Mouse (Mus musculus): Measurements from ENCODE around the gene Slc16a3. TPM values are rescaled to one million over a fixed set of nuclear protein-coding genes. Genes with fewer than 3 reads are reported as not detected.

Slc16a3 gene
- total and polyA plus RNA-seq, 3 experiments, result 4.3 to 15.5 (median 13.1) TPM

- H3K4me1 ChIP-seq (ENCODE audit: insufficient read depth, low read depth, low read length), result peaks cover 85% of the 10 kb centered on the region
- no peaks in the 10 kb centered on the region for H3K9me3 ChIP-seq (replicated peaks)
- H3K4me3 ChIP-seq (ENCODE audit: low read depth, low read length), result peak overlapping the region; percentile 24; the same call in 1 of the 2 replicates
- DNase-seq (ENCODE audit: low spot score), result no peak
- ATAC-seq (ENCODE audit: extremely low read depth, insufficient number of reproducible peaks, low FRiP score, poor library complexity, severe bottlenecking), result no peak
- no peaks in the 10 kb centered on the region for H3K27me3 ChIP-seq (ENCODE audit: insufficient read depth, low read length)
- peaks cover 81% of the 10 kb centered on the region for H3K36me3 ChIP-seq (replicated peaks)
- TF ChIP-seq GATA1 (IDR thresholded peaks at IDR 0.05; ENCODE audit: borderline replicate concordance, low read length) (no peak), TAL1 (conservative IDR thresholded peaks at IDR 0.05; ENCODE audit: low read depth, low read length) (no peak)
Measured at GRCm38 (mm10) chr11:120988410-120988809, 40.1 kb downstream of the Slc16a3 start.

- H3K4me3 ChIP-seq (ENCODE audit: low read depth, low read length), result peak overlapping the region; percentile 93
- peaks cover 78% of the 10 kb centered on the region for H3K36me3 ChIP-seq (replicated peaks)
- ATAC-seq (ENCODE audit: extremely low read depth, insufficient number of reproducible peaks, low FRiP score, poor library complexity, severe bottlenecking) (no peak), DNase-seq (ENCODE audit: low spot score) (peak; percentile 19)
- TF ChIP-seq GATA1 (IDR thresholded peaks at IDR 0.05; ENCODE audit: borderline replicate concordance, low read length) (no peak), CTCF (IDR thresholded peaks at IDR 0.05; ENCODE audit: low read depth, low read length) (no peak), GATA2 (IDR thresholded peaks at IDR 0.05; ENCODE audit: borderline replicate concordance, low read depth, low read length) (no peak), TAL1 (conservative IDR thresholded peaks at IDR 0.05; ENCODE audit: low read depth, low read length) (no peak), POLR2AphosphoS5 (IDR thresholded peaks at IDR 0.05; ENCODE audit: insufficient replicate concordance, low read depth, low read length) (no peak)
- H3K9me3 ChIP-seq (replicated peaks), result no peaks in the 10 kb centered on the region
- no peaks in the 10 kb centered on the region for H3K27me3 ChIP-seq (ENCODE audit: insufficient read depth, low read length)
- H3K4me1 ChIP-seq (ENCODE audit: insufficient read depth, low read depth, low read length), result peaks cover 79% of the 10 kb centered on the region
Measured at GRCm38 (mm10) chr11:120989523-120989922, 41.2 kb downstream of the Slc16a3 start.

GRCm38 (mm10) chr11:120990126-120990781 lies 42.0 kb downstream of the Slc16a3 start:
- no peak for TF ChIP-seq TAL1 (conservative IDR thresholded peaks at IDR 0.05; ENCODE audit: low read depth, low read length)
- TF ChIP-seq GATA1 (IDR thresholded peaks at IDR 0.05; ENCODE audit: borderline replicate concordance, low read length), result no peak
- no peak for TF ChIP-seq POLR2AphosphoS5 (IDR thresholded peaks at IDR 0.05; ENCODE audit: insufficient replicate concordance, low read depth, low read length)
- TF ChIP-seq GATA2 (IDR thresholded peaks at IDR 0.05; ENCODE audit: borderline replicate concordance, low read depth, low read length), result no peak
- TF ChIP-seq CTCF (IDR thresholded peaks at IDR 0.05; ENCODE audit: low read depth, low read length), result no peak
- peaks cover 77% of the 10 kb centered on the region for H3K36me3 ChIP-seq (replicated peaks)
- peaks cover 73% of the 10 kb centered on the region for H3K4me1 ChIP-seq (ENCODE audit: insufficient read depth, low read depth, low read length)
- no peaks in the 10 kb centered on the region for H3K9me3 ChIP-seq (replicated peaks)
- ATAC-seq (ENCODE audit: extremely low read depth, insufficient number of reproducible peaks, low FRiP score, poor library complexity, severe bottlenecking) (no peak; the same call in 1 of the 2 replicates), DNase-seq (ENCODE audit: low spot score) (peak; percentile 66)
- no peaks in the 10 kb centered on the region for H3K27me3 ChIP-seq (ENCODE audit: insufficient read depth, low read length)
- peak overlapping the region; percentile 93 for H3K4me3 ChIP-seq (ENCODE audit: low read depth, low read length)

- ATAC-seq (ENCODE audit: extremely low read depth, insufficient number of reproducible peaks, low FRiP score, poor library complexity, severe bottlenecking), result peak; percentile 71
- peaks cover 75% of the 10 kb centered on the region for H3K36me3 ChIP-seq (replicated peaks)
Measured at GRCm38 (mm10) chr11:120990951-120991526, 42.8 kb downstream of the Slc16a3 start, which contains the start of gene Csnk1d. TSS of gene Csnk1d (minus strand) at chr11:120991330.

GRCm38 (mm10) chr11:120991791-120992190 lies 43.5 kb downstream of the Slc16a3 start:
- H3K4me1 ChIP-seq (ENCODE audit: insufficient read depth, low read depth, low read length), result peaks cover 62% of the 10 kb centered on the region
- DNase-seq (ENCODE audit: low spot score) (no peak), ATAC-seq (ENCODE audit: extremely low read depth, insufficient number of reproducible peaks, low FRiP score, poor library complexity, severe bottlenecking) (no peak)
- TF ChIP-seq TAL1 (conservative IDR thresholded peaks at IDR 0.05; ENCODE audit: low read depth, low read length), result no peak
- no peak for TF ChIP-seq CTCF (IDR thresholded peaks at IDR 0.05; ENCODE audit: low read depth, low read length)
- no peak for TF ChIP-seq GATA2 (IDR thresholded peaks at IDR 0.05; ENCODE audit: borderline replicate concordance, low read depth, low read length)
- TF ChIP-seq GATA1 (IDR thresholded peaks at IDR 0.05; ENCODE audit: borderline replicate concordance, low read length), result no peak
- no peak for TF ChIP-seq POLR2AphosphoS5 (IDR thresholded peaks at IDR 0.05; ENCODE audit: insufficient replicate concordance, low read depth, low read length)
- no peaks in the 10 kb centered on the region for H3K27me3 ChIP-seq (ENCODE audit: insufficient read depth, low read length)
- H3K36me3 ChIP-seq (replicated peaks), result peaks cover 74% of the 10 kb centered on the region
- peak overlapping the region; percentile 93 for H3K4me3 ChIP-seq (ENCODE audit: low read depth, low read length)
- H3K9me3 ChIP-seq (replicated peaks), result no peaks in the 10 kb centered on the region

More at GRCm38 (mm10) chr11:120990951-120991526, 42.8 kb downstream of the Slc16a3 start, which contains the start of gene Csnk1d:
- DNase-seq (ENCODE audit: low spot score), result peak; percentile 81
- H3K4me3 ChIP-seq (ENCODE audit: low read depth, low read length), result peak within 1 kb of the TSS; percentile 93
- H3K4me1 ChIP-seq (ENCODE audit: insufficient read depth, low read depth, low read length), result peaks cover 68% of the 10 kb centered on the region
- H3K27me3 ChIP-seq (ENCODE audit: insufficient read depth, low read length), result no peaks in the 10 kb centered on the region
- H3K9me3 ChIP-seq (replicated peaks), result no peaks in the 10 kb centered on the region
- no peak for TF ChIP-seq TAL1 (conservative IDR thresholded peaks at IDR 0.05; ENCODE audit: low read depth, low read length)

- Histone ChIP-seq H3K4me3 (ENCODE audit: low read depth, low read length) (no peak overlapping the region), H3K9me3 (replicated peaks) (no peaks in the 10 kb centered on the region), H3K36me3 (replicated peaks) (peaks cover 66% of the 10 kb centered on the region), H3K27me3 (ENCODE audit: insufficient read depth, low read length) (no peaks in the 10 kb centered on the region), H3K4me1 (ENCODE audit: insufficient read depth, low read depth, low read length) (peaks cover 49% of the 10 kb centered on the region)
- DNase-seq (ENCODE audit: low spot score) (no peak), ATAC-seq (ENCODE audit: extremely low read depth, insufficient number of reproducible peaks, low FRiP score, poor library complexity, severe bottlenecking) (no peak)
- TF ChIP-seq GATA2 (IDR thresholded peaks at IDR 0.05; ENCODE audit: borderline replicate concordance, low read depth, low read length) (no peak), POLR2AphosphoS5 (IDR thresholded peaks at IDR 0.05; ENCODE audit: insufficient replicate concordance, low read depth, low read length) (no peak)
Measured at GRCm38 (mm10) chr11:120993080-120993479, 44.8 kb downstream of the Slc16a3 start.
